Mouse (Mus musculus): Measurements from ENCODE around the gene Pkd1. TPM values are rescaled to one million over a fixed set of nuclear protein-coding genes. Genes with fewer than 3 reads are reported as not detected.
A peak's percentile ranks its signal among the peaks of the same experiment; 100 is the strongest.

Gene Pkd1
- total and polyA plus RNA-seq, 2 experiments from 2014 or later, result 7.1 to 57.5 TPM

DNA sequence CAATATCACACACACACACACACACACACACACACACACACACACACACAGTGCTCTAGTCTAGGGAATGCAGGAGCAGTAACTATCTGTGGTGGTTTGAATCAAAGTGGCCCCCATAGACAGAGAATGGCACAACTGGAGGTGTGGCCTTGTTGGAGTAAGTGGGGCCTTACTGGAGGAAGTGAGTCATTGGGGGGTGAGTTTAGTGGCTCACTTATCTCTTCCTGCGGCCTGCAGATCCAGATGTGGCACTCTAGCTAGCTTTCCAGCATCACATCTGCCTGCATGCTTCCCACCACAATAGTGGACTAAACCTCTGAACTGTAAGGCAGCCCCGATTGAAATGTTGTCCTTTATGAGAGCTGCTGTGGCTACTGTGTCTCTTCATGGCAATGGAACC, 61.1 kb downstream of the Pkd1 start:
- Histone ChIP-seq H3K27me3 (ENCODE audit: control insufficient read depth, insufficient read depth, low read length) (no peaks in the 10 kb centered on the region), H3K27ac (ENCODE audit: low read depth) (no peak overlapping the region), H3K4me1 (ENCODE audit: control insufficient read depth, insufficient read depth) (no peaks in the 10 kb centered on the region), H3K4me3 (ENCODE audit: low read depth, low read length) (no peak overlapping the region), H3K36me3 (replicated peaks; ENCODE audit: control insufficient read depth, insufficient read depth, low read length) (peaks cover 63% of the 10 kb centered on the region), H3K9me3 (replicated peaks; ENCODE audit: control insufficient read depth, low read length) (no peaks in the 10 kb centered on the region), H3K4me2 (ENCODE audit: low read depth, low read length) (no peak overlapping the region), H3K9ac (replicated peaks; ENCODE audit: low read depth, low read length) (no peak overlapping the region)
- no peak for TF ChIP-seq CTCF (IDR thresholded peaks at IDR 0.05; ENCODE audit: low read depth)
- DNase-seq (ENCODE audit: low spot score) (no peak), ATAC-seq (ENCODE audit: insufficient read depth, low read depth) (no peak)
- WGBS, result 37% methylated on average over 2 of the region's 2 CpGs

DNA sequence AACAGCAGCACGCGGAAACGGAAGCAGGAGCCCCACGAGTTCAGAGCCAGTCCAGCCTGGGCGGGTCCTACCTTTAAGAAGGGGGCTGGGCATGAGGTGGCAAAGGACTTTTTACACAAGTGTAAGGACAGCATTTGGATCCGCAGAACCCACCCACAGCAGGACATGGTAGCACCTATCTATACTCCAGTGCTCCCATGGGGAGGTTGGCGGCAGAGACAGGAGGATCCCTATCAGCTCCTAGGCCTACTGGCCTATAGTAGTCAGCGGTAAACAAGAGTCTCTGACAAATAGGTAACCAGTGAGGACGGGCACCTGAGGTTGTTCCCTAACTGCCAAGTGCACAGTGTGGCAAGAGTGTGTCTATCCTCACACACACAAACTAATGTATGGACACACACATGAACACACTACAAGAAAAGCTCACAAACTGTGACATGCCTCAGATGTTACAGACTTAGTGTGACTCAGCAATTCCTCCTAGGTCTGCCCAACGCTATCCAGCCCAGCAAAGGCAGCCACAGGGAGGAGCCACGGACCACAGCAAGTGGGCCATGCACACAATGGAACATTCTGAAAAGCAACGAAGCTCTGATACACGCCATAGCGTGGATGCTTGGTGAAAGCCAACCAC, 68.0 kb downstream of the Pkd1 start:
- Histone ChIP-seq H3K4me2 (ENCODE audit: low read depth, low read length) (no peak overlapping the region), H3K27me3 (ENCODE audit: control insufficient read depth, insufficient read depth, low read length) (no peaks in the 10 kb centered on the region), H3K4me3 (ENCODE audit: low read depth, low read length) (no peak overlapping the region), H3K9ac (replicated peaks; ENCODE audit: low read depth, low read length) (no peak overlapping the region), H3K36me3 (replicated peaks; ENCODE audit: control insufficient read depth, insufficient read depth, low read length) (peaks cover 85% of the 10 kb centered on the region), H3K4me1 (ENCODE audit: control insufficient read depth, insufficient read depth) (no peaks in the 10 kb centered on the region), H3K27ac (ENCODE audit: low read depth) (no peak overlapping the region), H3K9me3 (replicated peaks; ENCODE audit: control insufficient read depth, low read length) (no peaks in the 10 kb centered on the region)
- 83% methylated on average over 14 of the region's 14 CpGs for WGBS
- no peak for ATAC-seq (ENCODE audit: insufficient read depth, low read depth)
- no peak for DNase-seq (ENCODE audit: low spot score)
- TF ChIP-seq CTCF (IDR thresholded peaks at IDR 0.05; ENCODE audit: low read depth) (no peak), EP300 (IDR thresholded peaks at IDR 0.05; ENCODE audit: low read depth) (no peak)

DNA sequence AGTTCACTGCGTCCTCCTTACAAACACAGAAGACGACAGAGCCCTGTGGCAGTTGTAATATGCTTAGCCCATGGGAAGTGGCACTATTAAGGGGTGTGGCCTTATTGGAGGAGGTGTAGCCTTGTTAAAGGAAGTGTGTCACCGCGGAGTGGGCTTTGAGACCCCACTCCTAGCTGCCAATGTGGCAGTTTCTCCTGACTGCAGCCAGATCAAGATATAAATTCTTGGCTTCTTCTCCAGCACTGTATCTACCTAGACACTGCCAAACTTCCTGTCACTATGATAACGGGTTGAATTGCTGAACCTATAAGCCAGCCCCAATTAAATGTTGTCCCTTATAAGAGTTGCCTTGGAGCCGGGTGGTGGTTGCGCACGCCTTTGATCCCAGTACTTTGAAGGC, 75.8 kb downstream of the Pkd1 start:
- Histone ChIP-seq H3K27me3 (ENCODE audit: control insufficient read depth, insufficient read depth, low read length) (no peaks in the 10 kb centered on the region), H3K27ac (ENCODE audit: low read depth) (no peak overlapping the region), H3K4me1 (ENCODE audit: control insufficient read depth, insufficient read depth) (no peaks in the 10 kb centered on the region), H3K36me3 (replicated peaks; ENCODE audit: control insufficient read depth, insufficient read depth, low read length) (peaks cover 92% of the 10 kb centered on the region), H3K4me3 (ENCODE audit: low read depth, low read length) (no peak overlapping the region), H3K4me2 (ENCODE audit: low read depth, low read length) (no peak overlapping the region), H3K9ac (replicated peaks; ENCODE audit: low read depth, low read length) (no peak overlapping the region), H3K9me3 (replicated peaks; ENCODE audit: control insufficient read depth, low read length) (no peaks in the 10 kb centered on the region)
- DNase-seq (ENCODE audit: low spot score) (no peak), ATAC-seq (ENCODE audit: insufficient read depth, low read depth) (no peak)
- 85% methylated on average over 8 of the region's 8 CpGs for WGBS
- TF ChIP-seq EP300 (IDR thresholded peaks at IDR 0.05; ENCODE audit: low read depth) (no peak), CTCF (IDR thresholded peaks at IDR 0.05; ENCODE audit: low read depth) (no peak)

DNA sequence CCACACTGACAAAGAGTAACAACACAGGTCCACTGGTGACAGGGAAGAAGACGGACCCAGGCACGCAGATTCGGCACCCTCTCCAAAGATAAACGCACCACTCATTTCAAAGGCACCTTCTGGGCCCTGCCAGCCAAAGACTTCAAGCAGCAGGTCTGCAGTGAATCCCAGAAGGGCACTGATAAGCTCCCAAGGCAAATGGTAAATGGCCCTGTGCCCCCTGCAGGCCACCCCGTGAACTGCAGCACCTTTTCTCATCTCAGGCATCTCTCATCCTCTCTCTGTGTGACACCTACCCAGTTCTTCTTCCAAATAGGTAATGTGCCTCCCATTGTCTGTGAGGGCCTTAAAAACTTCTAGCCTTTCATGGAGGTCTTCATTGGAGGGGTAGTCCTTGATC, 79.0 kb downstream of the Pkd1 start:
- Histone ChIP-seq H3K27me3 (ENCODE audit: control insufficient read depth, insufficient read depth, low read length) (no peaks in the 10 kb centered on the region), H3K4me1 (ENCODE audit: control insufficient read depth, insufficient read depth) (peaks cover 9% of the 10 kb centered on the region; the same call in 1 of the 2 replicates), H3K9me3 (replicated peaks; ENCODE audit: control insufficient read depth, low read length) (no peaks in the 10 kb centered on the region), H3K4me2 (ENCODE audit: low read depth, low read length) (no peak overlapping the region), H3K27ac (ENCODE audit: low read depth) (no peak overlapping the region), H3K36me3 (replicated peaks; ENCODE audit: control insufficient read depth, insufficient read depth, low read length) (peaks cover 60% of the 10 kb centered on the region), H3K9ac (replicated peaks; ENCODE audit: low read depth, low read length) (no peak overlapping the region), H3K4me3 (ENCODE audit: low read depth, low read length) (no peak overlapping the region)
- no peak for ATAC-seq (ENCODE audit: insufficient read depth, low read depth)
- WGBS, result 8% methylated on average over 5 of the region's 5 CpGs
- TF ChIP-seq CTCF (IDR thresholded peaks at IDR 0.05; ENCODE audit: low read depth) (peak; percentile 89), EP300 (IDR thresholded peaks at IDR 0.05; ENCODE audit: low read depth) (no peak)
- peak; percentile 61 for DNase-seq (ENCODE audit: low spot score)

DNA sequence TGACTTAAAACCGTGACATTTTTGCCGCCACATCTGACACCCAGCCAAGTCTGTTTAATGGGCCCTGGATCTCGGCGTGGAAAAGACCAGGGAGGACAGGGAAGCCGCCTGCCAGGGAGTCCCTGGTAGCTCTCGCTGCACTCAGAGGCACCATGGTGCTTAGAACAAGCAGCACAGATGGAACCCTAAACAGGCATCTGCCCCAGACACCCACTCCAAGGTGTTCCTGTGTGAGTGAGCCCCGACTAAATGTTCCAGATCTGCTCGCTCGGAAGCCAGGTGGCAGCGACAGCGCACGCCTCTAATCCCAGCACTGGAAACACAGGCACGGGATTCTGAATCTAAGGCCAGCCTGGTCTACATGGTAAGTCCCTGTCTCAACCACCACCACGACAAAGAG, 80.4 kb downstream of the Pkd1 start:
- 87% methylated on average over 14 of the region's 14 CpGs for WGBS
- Histone ChIP-seq H3K36me3 (replicated peaks; ENCODE audit: control insufficient read depth, insufficient read depth, low read length) (peaks cover 46% of the 10 kb centered on the region), H3K27ac (ENCODE audit: low read depth) (no peak overlapping the region), H3K9ac (replicated peaks; ENCODE audit: low read depth, low read length) (no peak overlapping the region), H3K4me3 (ENCODE audit: low read depth, low read length) (no peak overlapping the region), H3K4me1 (ENCODE audit: control insufficient read depth, insufficient read depth) (peaks cover 9% of the 10 kb centered on the region; the same call in 1 of the 2 replicates), H3K4me2 (ENCODE audit: low read depth, low read length) (no peak overlapping the region), H3K9me3 (replicated peaks; ENCODE audit: control insufficient read depth, low read length) (no peaks in the 10 kb centered on the region), H3K27me3 (ENCODE audit: control insufficient read depth, insufficient read depth, low read length) (no peaks in the 10 kb centered on the region)
- TF ChIP-seq CTCF (IDR thresholded peaks at IDR 0.05; ENCODE audit: low read depth), result no peak
- no peak for TF ChIP-seq EP300 (IDR thresholded peaks at IDR 0.05; ENCODE audit: low read depth)
- DNase-seq (ENCODE audit: low spot score) (no peak), ATAC-seq (ENCODE audit: insufficient read depth, low read depth) (no peak)

Measured in heart, postnatal 0 days (tissue).